Mouse (Mus musculus): Measurements from ENCODE around the gene Jun.

The Jun gene

DNA sequence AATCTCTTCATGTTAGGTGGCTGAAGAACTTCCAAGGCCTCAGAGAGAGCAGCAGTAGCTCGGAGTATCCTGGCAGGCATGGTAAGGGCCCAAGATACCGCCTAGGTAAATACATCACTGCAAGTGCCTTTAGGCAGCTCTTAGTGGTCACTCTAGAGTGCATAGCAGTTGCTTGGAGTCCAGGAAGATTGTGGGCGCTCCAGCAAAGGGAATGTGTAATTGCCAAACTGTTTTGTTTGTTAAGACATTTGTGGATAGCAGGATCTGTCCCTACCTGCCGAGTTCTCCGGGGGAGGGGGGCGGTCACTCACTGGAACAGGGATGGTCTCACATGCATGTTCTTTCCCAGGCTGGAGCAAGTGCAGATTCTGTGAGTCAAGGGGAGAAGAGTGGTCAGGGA is 22.3 kb upstream of the Jun start:
- DNase-seq (ENCODE audit: low spot score) = no peak

DNA sequence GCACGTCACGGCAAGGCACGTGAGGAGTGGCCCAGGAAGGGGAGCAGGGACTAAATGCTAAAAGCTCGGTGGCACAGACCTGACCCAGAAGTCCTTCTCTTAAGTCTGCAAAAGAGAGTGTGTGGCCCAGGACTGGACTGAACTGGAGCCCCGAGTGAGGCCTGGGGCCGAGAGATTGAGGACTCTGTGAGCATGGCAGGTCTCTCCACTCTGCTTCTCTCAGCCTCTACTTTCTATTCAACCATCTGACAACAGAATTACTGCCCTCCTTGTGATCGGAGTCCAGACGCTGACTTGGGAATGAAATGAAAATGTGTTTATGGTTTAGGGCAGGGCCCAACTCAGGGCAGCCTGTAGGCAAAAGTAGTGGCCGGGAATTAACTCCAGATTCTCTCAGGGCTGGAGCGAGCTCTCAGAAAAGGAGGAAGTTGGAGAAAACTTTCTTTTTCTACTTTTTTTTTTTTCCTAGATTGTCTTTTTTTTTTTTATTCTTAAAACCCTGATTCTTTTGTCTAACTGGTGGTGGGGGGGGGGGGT is 21.3 kb upstream of the Jun start:
- no peak for DNase-seq (ENCODE audit: low spot score)

DNA sequence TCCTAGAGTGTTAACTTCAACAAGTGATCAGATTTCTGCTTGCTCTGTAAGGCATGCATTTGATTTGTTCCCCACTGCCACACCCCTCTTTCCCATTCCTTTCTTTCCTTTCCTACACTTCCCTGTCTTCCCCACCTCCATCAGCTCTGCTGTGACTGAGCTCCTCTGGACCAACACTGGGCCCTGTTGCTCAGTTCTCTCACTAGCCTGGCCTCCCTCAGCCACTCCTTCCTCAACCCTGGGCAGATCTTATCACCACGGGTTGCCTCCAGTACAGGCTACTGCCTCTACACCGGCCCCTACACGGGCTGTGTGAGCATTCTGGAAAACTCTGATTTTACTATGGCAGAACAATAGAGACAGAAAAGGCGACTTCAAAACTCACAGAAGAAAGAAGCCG is 18.4 kb upstream of the Jun start:
- no peak for DNase-seq (ENCODE audit: low spot score)

GRCm38 (mm10) chr4:95068045-95068948 is 16.3 kb upstream of the Jun start:
- DNase-seq (ENCODE audit: low spot score) = no peak

- no peak for DNase-seq (ENCODE audit: low spot score)
Measured at GRCm38 (mm10) chr4:95063609-95064210, 11.7 kb upstream of the Jun start.

GRCm38 (mm10) chr4:95062873-95063272 is 10.9 kb upstream of the Jun start:
- DNase-seq (ENCODE audit: low spot score) = no peak

- no peak for DNase-seq (ENCODE audit: low spot score)
Measured at GRCm38 (mm10) chr4:95057264-95057663, 5.2 kb upstream of the Jun start.

- DNase-seq (ENCODE audit: low spot score) = no peak
Measured at GRCm38 (mm10) chr4:95055276-95055675, 3.3 kb upstream of the Jun start.

GRCm38 (mm10) chr4:95054336-95054735 is 2.3 kb upstream of the Jun start:
- DNase-seq (ENCODE audit: low spot score) = no peak

GRCm38 (mm10) chr4:95053791-95054117 is 1.7 kb upstream of the Jun start:
- DNase-seq (ENCODE audit: low spot score) = peak; percentile 68

GRCm38 (mm10) chr4:95053041-95053790 is 1.2 kb upstream of the Jun start:
- DNase-seq (ENCODE audit: low spot score) = peak; percentile 93

- peak; percentile 69 for DNase-seq (ENCODE audit: low spot score)
Measured at GRCm38 (mm10) chr4:95051311-95051871, 631 bp downstream of the Jun start.

GRCm38 (mm10) chr4:95050518-95051278 is 1.3 kb downstream of the Jun start:
- peak; percentile 80 for DNase-seq (ENCODE audit: low spot score)

DNA sequence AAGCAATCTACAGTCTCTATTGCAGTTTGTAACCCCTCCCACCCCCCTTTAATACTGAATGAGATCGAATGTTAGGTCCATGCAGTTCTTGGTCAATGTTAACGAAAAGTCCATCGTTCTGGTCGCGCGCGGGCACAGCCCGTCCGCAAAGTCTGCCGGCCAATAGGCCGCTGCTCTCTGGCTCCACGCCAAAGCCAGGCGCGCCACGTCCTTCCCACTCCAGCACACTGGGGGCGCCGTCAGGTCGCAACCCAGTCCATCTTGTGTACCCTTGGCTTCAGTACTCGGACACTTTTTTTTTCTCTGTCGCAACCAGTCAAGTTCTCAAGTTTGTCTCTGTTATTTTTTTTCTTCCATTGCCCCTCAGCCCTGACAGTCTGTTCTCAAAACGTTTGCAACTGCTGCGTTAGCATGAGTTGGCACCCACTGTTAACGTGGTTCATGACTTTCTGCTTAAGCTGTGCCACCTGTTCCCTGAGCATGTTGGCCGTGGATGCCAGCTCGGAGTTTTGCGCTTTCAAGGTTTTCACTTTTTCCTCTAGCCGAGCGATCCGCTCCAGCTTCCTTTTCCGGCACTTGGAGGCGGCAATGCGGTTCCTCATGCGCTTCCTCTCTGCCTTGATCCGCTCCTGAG is 2.0 kb downstream of the Jun start:
- DNase-seq (ENCODE audit: low spot score) = peak; percentile 86

DNA sequence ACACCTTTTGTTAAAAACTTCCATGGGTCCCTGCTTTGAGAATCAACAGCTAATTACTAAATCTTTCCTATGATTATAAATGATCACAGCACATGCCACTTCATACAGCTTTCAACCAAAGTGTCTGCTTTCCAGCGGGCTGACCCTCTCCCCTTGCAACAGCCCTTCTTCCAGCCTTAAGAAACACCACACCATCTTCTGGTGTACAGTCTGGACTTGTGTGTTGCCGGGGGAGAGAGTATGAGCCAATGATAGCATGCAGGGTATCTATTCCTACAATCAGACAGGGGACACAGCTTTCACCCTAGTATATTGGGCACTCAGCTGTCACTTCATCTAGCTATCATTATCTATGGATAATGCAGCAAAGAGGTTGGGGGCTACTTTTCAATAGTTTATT is 2.9 kb downstream of the Jun start:
- DNase-seq (ENCODE audit: low spot score) = no peak

DNA sequence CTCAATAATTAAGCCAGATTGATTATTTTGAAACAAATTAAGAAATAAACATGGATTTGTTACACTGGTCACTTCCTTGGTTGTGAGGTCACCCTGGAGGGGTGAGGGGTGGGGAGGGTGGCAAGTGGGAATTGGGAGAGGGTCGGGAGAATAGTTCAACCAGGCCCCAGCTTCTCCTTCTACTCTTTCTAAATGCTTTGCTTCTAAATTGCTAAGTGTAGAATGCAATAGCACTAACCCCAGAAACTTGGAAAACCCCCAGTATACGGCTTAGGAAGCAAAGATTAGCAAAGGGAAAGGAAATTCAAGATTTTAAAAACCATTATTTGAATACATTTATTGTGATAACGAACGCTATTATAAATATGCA is 3.3 kb downstream of the Jun start:
- no peak for DNase-seq (ENCODE audit: low spot score)

- DNase-seq (ENCODE audit: low spot score) = peak; percentile 24
Measured at GRCm38 (mm10) chr4:95048021-95048730, 3.8 kb downstream of the Jun start.

DNA sequence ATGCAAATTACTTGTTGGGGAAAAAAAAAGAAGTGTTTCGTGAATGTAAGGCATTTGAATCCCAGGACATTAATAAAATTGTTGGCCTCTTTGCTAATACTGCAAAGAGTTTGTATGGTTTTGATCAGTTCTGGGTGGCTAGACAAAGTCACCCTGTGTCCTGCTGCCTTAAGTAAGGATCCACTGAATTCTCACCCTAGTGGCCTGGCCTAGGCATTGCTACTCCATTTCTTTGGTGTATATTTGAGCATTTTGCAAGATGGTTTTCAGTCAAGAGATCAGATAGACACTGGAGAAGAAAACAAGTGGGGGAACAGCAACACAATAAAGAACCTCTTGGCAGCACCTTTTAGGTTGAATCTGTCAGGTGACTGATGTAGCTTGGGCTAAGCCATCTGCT is 6.9 kb downstream of the Jun start:
- DNase-seq (ENCODE audit: low spot score) = no peak

- DNase-seq (ENCODE audit: low spot score) = no peak
Measured at GRCm38 (mm10) chr4:95044721-95045120, 7.3 kb downstream of the Jun start.

- DNase-seq (ENCODE audit: low spot score) = no peak
Measured at GRCm38 (mm10) chr4:95038024-95038423, 14.0 kb downstream of the Jun start.

GRCm38 (mm10) chr4:95031158-95031557 is 20.9 kb downstream of the Jun start:
- DNase-seq (ENCODE audit: low spot score) = no peak

Measured in embryo, embryonic 10 days (tissue).